Mouse (Mus musculus) small intestine, adult 2 months (tissue): ENCODE data around the gene Eva1c.

Experiments
- CTCF ChIP-seq: fragments of 200-500 bp; IDR thresholded peaks from 2 replicates; pipeline ENCODE4 v1.5.1; 2012; ENCODE audit warnings: low read depth, mild to moderate bottlenecking, control low read depth, inconsistent platforms, low read length, moderate library complexity, mixed read lengths; ENCODE audit not compliant: insufficient replicate concordance, insufficient read length; ENCODE audit errors: extremely low read depth
- POLR2A ChIP-seq: fragments of 200-500 bp; IDR thresholded peaks from 2 replicates; pipeline ENCODE4 v1.6.1; 2012; ENCODE audit warnings: low read depth, mild to moderate bottlenecking, control low read depth, inconsistent platforms, low read length, moderate library complexity

GRCm38 (mm10) chr16:90858206-90858605, 31.7 kb downstream of the Eva1c start:
- TF ChIP-seq POLR2A (no peak), CTCF (no peak)
